Mouse (Mus musculus) gastrocnemius, postnatal 36 days (tissue): ENCODE measurements around the gene Gm10309. TPM values are rescaled to one million over a fixed set of nuclear protein-coding genes. Genes with fewer than 3 reads are reported as not detected.

Experiments
- DNase-seq, 2 experiments: peaks; one replicate each; pipeline ENCODE4 v3.0.0; 2022
- intact Hi-C: fragments of 180-260 bp; cut with DNase I; formaldehyde crosslinking; loops from one replicate; pipeline ENCODE4 v1.15.1; 2025
- total RNA-seq, 2 experiments: library from RNA; stranded (reverse); gene quantifications; 2 replicates each; pipeline ENCODE4 v1.2.3; 2021

Gene Gm10309
- total RNA-seq, 2 experiments from 2014 or later: not detected

GRCm38 (mm10) chr17:86516630-86517029 lies 11.6 kb upstream of the Gm10309 start:
- DNase-seq: no peak
- intact Hi-C loops: no loop called here

GRCm38 (mm10) chr17:86514974-86515620 lies 10.1 kb upstream of the Gm10309 start:
- intact Hi-C loops: no loop called here
- DNase-seq: no peak

- intact Hi-C loops: no loop called here
- DNase-seq: no peak
Measured at GRCm38 (mm10) chr17:86509871-86510270, 4.8 kb upstream of the Gm10309 start.

GRCm38 (mm10) chr17:86508212-86508490 lies 3.1 kb upstream of the Gm10309 start:
- intact Hi-C loops: no loop called here

GRCm38 (mm10) chr17:86507342-86508211 lies 2.5 kb upstream of the Gm10309 start:
- peak in 1 of 2 experiments; percentile 16 for DNase-seq
- intact Hi-C loops: no loop called here

More at GRCm38 (mm10) chr17:86508212-86508490, 3.1 kb upstream of the Gm10309 start:
- DNase-seq: no peak

- intact Hi-C loops: no loop called here
- no peak for DNase-seq
Measured at GRCm38 (mm10) chr17:86506881-86507280, 1.8 kb upstream of the Gm10309 start.

GRCm38 (mm10) chr17:86503208-86503897 lies 1.7 kb downstream of the Gm10309 start:
- DNase-seq: no peak
- intact Hi-C loops: no loop called here

GRCm38 (mm10) chr17:86501393-86501792 lies 3.6 kb downstream of the Gm10309 start:
- no peak for DNase-seq
- intact Hi-C loops: no loop called here

- DNase-seq: peak; percentile 36 to 52
- intact Hi-C loops: loop anchor here (5.0 kb wide), 2 partner anchors 38 to 253 kb away; partner anchors contain the start of gene Epas1
Measured at GRCm38 (mm10) chr17:86499359-86500045, 5.5 kb downstream of the Gm10309 start.

- intact Hi-C loops: loop anchor here (5.0 kb wide), 2 partner anchors 40 to 255 kb away; partner anchors contain the start of gene Epas1
- DNase-seq: no peak
Measured at GRCm38 (mm10) chr17:86497302-86497701, 7.7 kb downstream of the Gm10309 start.

GRCm38 (mm10) chr17:86496123-86496771 lies 8.8 kb downstream of the Gm10309 start:
- peak in 1 of 2 experiments; percentile 33 for DNase-seq
- intact Hi-C loops: loop anchor here (5.0 kb wide), 2 partner anchors 41 to 256 kb away; partner anchors contain the start of gene Epas1

GRCm38 (mm10) chr17:86494895-86495294 lies 10.1 kb downstream of the Gm10309 start:
- no peak for DNase-seq
- intact Hi-C loops: loop anchor here (5.0 kb wide), 2 partner anchors 42 to 257 kb away; partner anchors contain the start of gene Epas1

GRCm38 (mm10) chr17:86494494-86494893 lies 10.5 kb downstream of the Gm10309 start:
- intact Hi-C loops: no loop called here
- DNase-seq: no peak

GRCm38 (mm10) chr17:86493891-86494420 lies 11.1 kb downstream of the Gm10309 start:
- no peak for DNase-seq
- intact Hi-C loops: loop anchor here (2.0 kb wide), 1 partner anchor 319 kb away; no protein-coding TSS in a partner anchor

- DNase-seq: no peak
- intact Hi-C loops: loop anchor here (2.0 kb wide), 1 partner anchor 320 kb away; no protein-coding TSS in a partner anchor
Measured at GRCm38 (mm10) chr17:86492376-86492775, 12.7 kb downstream of the Gm10309 start.

- no peak for DNase-seq
- intact Hi-C loops: loop anchor here (10.0 kb wide), 1 partner anchor 555 kb away; no protein-coding TSS in a partner anchor
Measured at GRCm38 (mm10) chr17:86489827-86490226, 15.2 kb downstream of the Gm10309 start.

GRCm38 (mm10) chr17:86487450-86487849 lies 17.6 kb downstream of the Gm10309 start:
- no peak for DNase-seq
- intact Hi-C loops: loop anchor here (10.0 kb wide), 1 partner anchor 557 kb away; no protein-coding TSS in a partner anchor

GRCm38 (mm10) chr17:86486657-86487056 lies 18.4 kb downstream of the Gm10309 start:
- DNase-seq: no peak
- intact Hi-C loops: loop anchor here (10.0 kb wide), 1 partner anchor 558 kb away; no protein-coding TSS in a partner anchor

- intact Hi-C loops: loop anchor here (10.0 kb wide), 1 partner anchor 561 kb away; no protein-coding TSS in a partner anchor
- DNase-seq: peak; percentile 67 to 79
Measured at GRCm38 (mm10) chr17:86484087-86484737, 20.8 kb downstream of the Gm10309 start.
